Mouse (Mus musculus): ENCODE data around the gene Mas1.
"Not testable (repeated sequence)": the region's sequence is repeated elsewhere in the genome, so short reads cannot be mapped to it uniquely, and the experiment has no call there.

Mas1 gene

DNA sequence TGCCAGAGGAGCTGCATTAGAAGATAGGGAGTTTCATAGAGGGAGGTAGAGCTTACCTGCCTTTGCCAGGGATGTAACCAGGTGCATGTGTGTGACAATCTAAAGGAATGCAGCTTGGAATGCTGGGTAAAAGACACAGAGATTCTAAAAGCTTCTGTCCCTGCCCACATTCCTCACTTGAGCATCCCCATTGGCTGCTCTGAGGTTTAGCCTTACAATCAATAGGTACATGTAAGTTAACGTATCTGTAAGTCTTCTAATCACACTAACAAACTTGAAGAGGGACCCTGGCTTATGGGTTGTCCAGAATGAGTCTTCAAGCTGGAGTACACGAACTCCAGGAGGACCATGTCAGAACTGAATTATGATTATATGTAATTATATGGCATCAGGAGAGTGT is at the start of gene Mas1:
Gene Mas1, minus strand, starts transcription at position 101 of the 400 bp plus-strand sequence.
- DNase-seq (ENCODE audit: low read depth, low spot score) = no peak

DNA sequence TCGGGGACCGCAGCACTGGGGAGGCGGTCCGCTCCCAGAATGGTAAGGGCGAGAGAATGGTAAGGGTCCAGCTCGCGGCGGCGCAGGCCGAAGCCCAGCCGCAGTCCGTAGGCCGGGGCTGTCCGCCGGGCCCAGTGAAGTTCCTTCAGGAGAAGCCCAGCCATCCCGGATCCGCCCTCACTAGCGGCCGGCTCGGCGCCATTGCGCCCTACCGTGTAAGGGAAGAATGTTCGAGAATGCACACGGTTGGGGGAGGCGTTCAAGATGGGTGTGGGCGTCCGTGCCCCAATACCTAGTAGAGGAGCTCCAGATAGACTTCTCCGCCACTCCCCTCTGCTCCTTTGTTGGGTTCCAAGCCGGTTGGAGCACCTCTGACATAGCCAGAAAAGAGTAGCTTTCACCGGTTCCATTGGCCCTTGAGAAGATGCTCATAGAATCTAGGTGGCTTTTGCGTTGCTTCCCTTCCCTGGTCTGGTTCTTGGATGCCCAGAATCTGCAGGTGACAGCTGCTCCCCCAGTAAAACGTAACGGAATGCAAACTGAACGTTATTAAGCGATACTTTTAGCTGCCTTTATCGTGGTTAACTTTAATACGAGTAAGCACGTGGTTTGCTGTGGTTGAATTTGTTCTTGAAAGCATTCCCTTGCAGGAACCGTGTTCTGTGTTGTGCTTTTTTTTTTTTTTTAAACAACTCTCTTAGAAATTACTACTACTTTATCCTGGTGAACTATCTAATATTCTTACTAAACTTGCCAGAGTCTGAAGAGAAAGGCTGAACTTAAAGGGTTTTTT is 48.8 kb upstream of the Mas1 start:
- DNase-seq (ENCODE audit: low read depth, low spot score) = no peak

DNA sequence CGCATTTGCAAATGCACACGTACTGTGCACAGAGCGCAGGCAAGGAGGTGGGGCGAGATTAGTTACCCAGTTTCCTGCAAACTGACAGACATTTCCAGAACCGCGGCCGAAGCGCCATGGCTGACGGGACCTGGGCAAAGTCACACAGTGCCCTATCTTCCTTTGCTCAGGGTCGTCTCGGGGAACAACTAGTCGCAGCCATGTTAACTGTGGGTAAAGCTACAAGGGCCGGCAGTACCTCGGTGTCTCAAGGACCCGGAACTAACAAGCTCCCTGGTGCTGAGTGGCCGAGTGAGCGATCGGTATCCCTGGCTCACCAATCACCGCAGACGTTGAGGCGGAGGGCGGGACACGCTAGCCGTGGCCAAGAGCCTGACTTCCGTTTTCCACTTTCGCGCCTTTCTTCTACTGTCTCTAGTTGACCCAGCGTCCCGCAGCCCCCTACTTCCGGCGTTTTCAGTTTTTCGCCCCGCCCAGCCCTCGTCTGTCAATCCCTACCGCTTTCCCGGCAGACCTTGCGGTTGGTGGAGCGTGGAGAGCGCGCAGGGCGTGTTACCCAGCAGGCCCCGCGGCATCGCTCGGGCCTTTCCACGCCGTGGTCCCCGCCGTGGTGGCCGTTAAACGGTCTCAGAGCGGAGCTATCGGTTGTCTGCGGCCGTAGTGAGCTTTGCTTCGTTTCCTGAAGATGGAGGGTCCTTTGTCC is 48.1 kb upstream of the Mas1 start, which contains the start of gene Mrpl18:
Gene Mrpl18, minus strand, starts transcription at position 465 of the 703 bp plus-strand sequence.
- DNase-seq (ENCODE audit: low read depth, low spot score) = peak; percentile 99

DNA sequence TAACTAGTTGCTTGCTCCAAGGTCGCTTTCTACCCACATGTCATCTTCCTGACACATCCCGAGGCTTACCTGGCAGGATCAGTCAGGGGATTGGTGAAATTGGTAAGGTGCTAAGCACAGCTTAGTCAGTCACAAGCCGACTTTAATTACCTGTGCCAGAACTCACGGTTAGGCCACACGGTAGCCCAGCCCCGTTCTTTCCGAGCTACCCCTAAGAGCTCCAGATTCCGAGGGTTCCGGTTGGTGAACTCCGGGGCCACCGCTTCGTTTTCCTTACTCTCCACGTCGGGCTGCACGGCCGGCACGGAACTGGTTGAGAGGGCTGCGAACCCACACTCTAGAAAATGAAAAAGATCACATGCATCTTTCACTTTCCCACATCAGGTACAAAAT is 47.5 kb upstream of the Mas1 start, which contains the start of gene Tcp1:
Gene Tcp1, plus strand, starts transcription at position 214 of the 393 bp plus-strand sequence.
- peak; percentile 6 for DNase-seq (ENCODE audit: low read depth, low spot score)

DNA sequence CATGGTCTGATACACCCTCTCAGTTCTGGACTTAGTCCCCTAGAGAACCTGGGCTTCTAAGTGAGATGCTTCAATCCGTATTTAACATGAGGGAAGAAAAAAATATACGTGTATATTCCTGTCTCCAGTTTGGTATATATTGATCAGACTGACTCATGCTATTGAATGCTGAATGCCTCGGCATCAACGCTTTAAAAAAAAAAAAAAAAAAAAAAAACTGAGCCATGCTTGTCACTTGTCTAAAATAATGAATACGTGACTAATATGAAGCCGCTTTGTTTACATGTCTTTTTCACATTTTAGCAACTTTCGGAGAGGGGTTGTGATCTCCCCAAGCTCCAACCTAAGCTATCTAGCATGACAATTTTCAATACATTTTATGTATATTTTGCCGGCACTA is 42.4 kb upstream of the Mas1 start:
- DNase-seq (ENCODE audit: low read depth, low spot score) = no peak

DNA sequence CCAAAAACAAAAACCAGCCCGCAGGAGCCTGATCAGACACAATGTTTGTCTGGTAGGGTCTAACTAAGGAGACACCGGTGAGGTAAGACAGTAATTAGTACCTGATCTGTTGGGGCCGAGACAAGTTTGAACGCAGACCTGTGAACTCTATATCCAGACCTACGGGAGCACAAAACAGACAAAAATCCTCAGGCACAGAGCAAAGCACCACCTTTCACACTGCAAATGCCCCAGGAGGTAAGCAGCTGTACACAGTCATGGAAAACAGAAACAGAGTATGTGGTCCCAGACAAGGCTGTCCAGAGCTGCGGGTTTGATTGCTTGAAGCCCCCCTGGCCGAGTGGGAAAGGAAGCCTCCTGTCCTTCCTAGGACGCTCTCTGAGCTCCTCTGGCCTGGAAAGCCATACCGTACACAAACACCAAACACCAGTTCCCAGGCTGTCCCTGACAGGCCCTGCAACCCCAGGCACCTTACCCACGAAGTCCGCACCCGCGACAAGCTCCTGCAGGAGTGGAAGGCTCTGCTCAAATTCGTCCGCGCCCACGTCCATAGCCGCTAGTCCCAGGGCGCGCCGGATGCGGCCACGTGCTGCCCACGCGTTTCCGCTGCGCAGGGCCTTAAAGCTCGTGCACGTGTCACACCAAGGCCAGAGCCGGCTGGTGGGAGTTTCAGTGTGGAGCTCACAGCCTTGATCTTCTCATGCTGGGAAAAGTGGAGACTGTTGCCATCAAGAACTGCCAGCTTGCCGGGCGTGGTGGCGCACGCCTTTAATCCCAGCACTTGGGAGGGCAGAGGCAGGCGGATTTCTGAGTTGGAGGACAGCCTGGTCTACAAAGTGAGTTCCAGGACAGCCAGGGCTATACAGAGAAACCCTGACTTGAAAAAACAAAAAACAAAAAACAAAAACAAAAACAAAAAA is 41.7 kb upstream of the Mas1 start, which contains the start of gene Pnldc1:
Gene Pnldc1, minus strand, starts transcription at position 870 of the 920 bp plus-strand sequence.
- no peak for DNase-seq (ENCODE audit: low read depth, low spot score)

DNA sequence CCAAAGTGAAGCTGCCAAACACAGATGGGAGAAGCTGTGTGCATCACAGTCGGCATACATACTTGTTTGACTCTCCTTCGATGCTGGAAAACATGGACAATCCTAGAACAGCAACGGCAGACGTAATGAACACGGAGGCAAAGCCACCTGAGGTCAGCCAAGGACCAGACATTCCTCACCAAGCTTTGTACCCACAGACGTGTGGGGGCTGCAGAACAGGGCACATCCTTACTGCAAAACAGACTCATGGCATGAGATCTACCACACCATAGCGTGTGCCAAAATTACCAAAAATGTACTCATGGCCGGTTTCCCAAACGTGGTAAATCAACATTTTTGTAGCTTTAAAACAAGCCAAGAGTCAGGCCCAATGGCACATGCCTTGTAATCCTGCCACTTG is 38.5 kb upstream of the Mas1 start:
- DNase-seq (ENCODE audit: low read depth, low spot score) = no peak

DNA sequence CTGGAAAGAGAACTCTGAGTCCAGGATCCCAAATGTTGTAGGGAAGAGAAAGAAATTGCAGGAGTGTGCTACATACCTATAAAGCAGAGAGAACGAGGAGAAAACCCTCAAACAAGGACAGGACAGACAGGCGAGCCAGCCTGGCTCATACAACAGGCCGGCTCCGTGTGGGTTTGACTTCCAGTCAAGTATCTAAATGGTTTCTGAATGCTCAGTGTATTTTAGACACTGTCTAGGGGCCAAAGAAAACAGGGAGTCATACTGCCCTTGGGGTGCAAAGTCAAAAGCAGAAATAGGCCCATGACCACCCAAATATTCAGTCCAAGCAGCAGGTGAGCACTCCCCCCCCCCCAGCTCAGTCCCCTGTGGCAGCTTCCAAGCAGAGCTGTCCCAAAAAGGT is 37.9 kb upstream of the Mas1 start:
- no peak for DNase-seq (ENCODE audit: low read depth, low spot score)

DNA sequence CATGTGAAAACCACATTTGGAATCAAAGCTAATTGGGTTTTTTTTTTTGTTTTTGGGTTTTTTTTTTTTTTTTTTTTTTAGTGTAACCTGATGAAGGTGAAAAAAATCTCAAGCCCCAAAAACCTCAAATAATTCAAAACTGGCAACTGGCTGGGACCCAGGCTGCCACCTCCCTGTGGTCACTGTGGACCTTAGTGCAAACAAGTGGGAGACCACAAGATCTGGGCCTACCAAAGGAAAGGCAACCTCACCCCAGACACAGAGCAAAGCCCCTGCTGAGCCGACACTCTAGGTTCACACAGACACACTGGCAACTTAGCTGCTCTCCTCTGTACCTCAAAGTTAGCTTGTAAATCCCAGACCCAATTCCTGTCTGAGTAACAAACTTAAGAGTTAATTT is 36.4 kb upstream of the Mas1 start:
- no peak for DNase-seq (ENCODE audit: low read depth, low spot score)

DNA sequence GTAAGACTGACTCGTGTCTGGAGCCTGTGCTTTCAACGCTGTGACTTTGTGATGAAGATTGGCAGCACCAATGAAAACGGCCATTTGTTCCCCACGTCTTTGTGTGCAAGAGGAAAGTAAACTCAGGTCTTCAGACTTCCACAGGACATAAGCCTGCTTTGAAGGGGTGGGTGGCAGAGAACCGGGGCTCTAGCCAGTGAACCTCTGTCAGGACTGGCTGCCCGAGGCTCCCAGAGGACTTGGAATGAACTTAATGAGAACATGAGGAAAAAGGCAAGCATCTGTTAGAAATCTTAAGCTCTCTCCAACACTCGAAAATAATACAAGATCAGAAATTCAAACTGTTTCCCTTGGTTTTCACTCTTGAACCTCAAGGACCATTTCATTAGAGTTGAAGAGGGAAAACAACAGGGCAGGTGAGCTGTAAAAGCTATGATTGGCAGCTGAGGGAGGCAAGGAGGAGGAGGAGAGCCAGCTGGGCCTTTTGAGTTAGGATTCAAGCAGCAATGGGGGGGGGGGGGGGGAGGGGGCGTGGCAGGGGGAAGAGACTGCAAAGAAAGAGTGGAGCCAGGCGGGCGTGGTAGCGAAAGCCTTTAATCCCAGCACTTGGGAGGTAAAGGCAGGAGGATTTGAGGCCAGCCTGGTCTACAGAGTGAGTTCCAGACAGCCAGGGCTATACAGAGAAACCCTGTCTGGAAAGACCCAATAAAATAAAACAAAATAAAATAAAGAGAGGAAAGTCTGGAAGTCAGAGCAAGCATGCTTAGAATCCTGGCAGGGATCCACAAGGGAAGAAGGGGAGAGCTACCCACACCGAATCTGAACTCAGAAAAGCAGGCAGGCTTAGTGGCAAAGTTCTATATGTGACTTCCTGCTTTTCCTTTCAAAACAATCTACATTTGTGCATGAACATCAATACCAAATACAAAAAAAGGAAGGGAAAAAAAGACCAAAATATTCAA is 35.7 kb upstream of the Mas1 start:
- no peak for DNase-seq (ENCODE audit: low read depth, low spot score)

DNA sequence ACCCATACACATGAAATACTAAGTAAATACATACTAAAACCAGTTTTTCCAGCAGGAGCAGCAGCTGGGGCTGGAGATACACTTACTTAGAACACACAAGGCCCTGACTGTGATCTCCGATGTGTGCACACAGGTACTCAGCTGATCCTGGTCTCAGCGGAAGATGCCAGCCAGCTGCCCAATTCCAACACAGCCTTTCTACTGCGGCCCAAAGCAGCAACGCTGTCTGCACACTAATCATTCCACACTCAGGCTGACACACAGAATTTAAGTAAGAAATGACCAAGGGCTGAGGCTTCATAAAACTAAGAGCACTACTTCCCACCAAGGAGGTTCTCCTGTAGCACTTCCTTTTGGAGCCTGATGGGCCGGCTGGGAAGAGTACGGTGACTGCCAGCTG is 34.3 kb upstream of the Mas1 start:
- no peak for DNase-seq (ENCODE audit: low read depth, low spot score)

DNA sequence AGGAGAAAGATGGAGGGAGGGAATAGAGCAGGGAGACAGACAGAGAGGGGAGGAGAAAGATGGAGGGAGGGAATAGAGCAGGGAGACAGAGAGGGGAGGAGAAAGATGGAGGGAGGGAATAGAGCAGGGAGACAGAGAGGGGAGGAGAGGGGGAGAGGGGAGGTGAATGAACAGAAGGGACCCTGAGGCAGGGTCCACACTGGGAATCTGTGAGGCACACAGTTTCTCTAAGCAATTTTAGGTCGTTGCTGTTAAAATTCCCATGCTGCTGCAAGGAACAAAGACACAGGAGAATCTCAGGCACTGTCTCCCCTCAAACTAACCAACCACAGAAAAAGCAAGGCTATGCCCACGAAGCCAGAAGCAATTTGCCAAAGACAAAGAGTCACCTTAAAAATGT is 30.7 kb upstream of the Mas1 start:
- not testable (repeated sequence) for DNase-seq (ENCODE audit: low read depth, low spot score)

DNA sequence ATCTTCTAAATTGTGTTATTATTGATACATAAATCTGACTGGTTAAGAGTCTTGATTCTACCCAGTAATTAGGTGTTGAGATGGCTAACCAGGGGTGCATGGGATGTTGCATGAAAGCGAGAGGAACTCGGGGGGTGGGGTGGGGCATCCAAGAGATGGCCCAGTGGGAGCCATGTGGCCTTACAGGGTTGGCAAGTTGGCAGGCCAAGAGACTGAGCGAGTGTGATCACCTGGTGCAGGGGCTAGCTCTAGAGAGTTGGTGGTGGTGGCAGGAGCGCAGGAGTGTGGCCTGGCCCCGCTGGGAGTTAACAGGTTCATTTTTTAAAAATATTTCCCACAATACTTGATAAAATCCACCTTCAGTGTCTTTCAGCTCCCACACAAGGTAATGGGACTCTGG is 29.7 kb upstream of the Mas1 start:
- no peak for DNase-seq (ENCODE audit: low read depth, low spot score)

DNA sequence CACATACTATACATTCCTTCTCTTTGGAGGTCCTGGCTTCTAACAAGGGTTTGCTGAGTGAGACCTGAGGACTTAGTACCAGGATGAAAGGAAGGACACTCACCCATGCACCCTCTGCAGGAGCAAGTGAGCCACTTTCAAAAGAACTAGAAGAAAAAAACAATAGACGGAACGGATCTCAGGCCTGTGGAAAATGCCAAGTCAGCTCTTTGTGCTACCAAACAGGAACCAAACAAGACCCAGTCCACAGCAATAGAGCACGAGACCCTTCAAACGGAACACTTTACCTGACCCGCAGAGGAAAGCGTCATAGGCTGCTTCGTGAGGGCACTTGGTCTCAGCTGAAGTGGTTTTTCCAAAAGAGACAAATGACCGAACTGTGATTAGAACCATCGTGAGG is 24.1 kb upstream of the Mas1 start:
- no peak for DNase-seq (ENCODE audit: low read depth, low spot score)

DNA sequence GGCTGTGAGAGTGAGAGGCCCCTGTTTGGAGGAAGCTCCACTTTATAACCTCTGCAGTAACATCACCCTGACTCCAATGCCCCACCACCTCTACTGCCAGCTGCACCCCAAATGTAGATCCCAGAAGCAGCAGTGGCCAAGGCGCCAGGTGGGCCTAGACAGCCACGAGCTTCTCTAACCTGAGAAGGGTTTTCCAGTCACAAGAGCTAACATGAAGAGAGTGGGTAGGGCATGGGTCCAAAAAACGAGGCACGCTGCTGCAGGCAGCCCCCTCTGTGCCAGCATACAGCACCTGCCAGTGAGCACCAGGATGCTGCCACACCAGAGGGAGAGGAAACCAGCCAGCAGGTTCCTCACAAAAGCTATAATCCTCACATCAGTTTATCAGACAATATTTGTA is 23.1 kb upstream of the Mas1 start:
- no peak for DNase-seq (ENCODE audit: low read depth, low spot score)

DNA sequence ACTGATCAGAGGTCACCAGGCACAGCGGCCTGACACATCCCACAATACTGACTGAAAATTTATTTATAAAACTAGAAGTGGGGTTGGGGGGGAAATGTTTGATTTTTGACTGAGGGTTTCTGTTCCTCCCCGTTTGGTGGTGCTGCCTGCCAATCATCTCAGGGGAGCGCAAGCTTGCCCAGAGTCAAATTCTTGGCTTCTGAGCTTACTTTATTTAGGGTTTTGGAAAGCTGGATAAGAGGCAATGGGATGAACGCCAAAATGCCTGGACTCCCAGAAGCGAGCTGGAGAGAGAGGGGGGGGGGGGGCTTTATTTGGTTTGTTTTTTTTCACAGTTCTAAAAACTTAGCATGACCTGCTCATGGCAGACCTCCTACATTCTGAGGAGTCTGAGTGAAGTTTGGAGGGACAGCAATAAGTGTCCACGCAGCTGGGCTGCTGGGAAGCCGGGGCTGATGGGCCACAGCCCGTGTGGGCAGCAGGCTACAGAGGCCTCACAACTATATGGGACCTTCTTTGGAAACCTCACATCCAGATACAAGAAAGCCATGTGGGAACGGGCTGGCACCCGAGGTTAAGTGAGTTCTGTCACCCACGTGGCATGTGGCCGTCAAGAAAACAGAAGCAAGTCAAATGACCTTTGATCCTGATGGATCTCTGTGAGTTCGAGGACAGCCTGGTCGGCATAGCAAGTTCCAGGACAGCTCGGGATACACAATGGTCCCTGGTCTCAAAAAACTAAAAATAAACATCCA is 19.3 kb upstream of the Mas1 start:
- DNase-seq (ENCODE audit: low read depth, low spot score) = no peak

DNA sequence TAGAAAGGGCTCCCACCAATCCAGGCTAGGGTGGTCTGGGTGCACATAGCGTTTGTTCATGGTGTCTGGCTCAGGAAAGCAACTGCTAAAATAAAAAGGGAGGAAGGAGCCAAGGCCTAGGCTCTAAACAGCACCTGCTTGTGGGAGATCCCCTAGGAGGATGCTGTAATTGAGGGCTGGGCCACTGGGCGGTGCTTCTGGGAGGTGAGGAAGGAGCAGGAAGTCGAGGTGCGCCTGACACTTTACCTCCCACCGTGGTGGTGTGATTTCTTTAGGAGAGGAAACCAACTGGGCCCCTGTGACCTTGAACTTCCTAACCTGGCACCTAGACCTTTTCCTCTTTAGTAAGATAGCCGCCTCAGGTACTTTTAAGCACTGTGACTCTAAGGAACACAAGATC is 18.7 kb upstream of the Mas1 start:
- DNase-seq (ENCODE audit: low read depth, low spot score) = no peak

DNA sequence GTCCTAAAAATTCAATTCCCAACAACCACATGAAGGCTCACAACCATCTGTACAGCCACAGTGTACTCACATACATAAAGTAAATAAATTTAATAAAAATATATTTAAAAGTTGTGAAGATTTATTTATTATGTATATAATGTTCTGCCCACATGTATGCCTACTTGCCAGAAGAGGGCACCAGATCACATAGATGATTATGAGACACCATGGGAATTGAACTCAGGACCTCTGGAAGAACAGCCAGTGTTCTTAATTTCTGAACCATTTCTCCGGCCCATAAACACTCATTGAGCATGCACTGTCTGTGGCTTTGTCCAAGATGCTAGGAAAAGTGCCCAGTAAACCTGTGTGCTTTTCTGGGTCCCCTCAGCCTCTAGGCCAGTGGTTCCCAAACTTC is 13.3 kb upstream of the Mas1 start:
- DNase-seq (ENCODE audit: low read depth, low spot score) = no peak

DNA sequence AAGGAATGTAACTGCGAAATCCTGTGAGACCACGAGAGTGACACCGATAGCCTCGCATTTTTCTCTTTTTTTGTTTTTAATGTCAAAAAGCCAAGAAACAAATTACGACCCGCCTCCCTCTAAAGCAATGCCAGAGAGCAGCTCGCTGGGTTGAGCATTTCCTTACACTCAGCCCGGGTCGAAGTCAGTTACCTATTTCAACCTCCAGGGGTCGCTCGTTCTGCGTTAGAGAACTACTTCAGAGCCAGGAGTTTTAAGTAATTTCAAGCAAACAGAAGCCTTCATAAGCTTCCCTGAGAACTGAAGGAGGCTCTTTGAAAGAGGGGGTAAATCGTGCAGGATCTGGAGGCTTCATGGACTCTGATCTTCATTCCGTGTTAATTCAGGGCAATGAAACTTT is 12.2 kb upstream of the Mas1 start:
- peak; percentile 61 for DNase-seq (ENCODE audit: low read depth, low spot score)

DNA sequence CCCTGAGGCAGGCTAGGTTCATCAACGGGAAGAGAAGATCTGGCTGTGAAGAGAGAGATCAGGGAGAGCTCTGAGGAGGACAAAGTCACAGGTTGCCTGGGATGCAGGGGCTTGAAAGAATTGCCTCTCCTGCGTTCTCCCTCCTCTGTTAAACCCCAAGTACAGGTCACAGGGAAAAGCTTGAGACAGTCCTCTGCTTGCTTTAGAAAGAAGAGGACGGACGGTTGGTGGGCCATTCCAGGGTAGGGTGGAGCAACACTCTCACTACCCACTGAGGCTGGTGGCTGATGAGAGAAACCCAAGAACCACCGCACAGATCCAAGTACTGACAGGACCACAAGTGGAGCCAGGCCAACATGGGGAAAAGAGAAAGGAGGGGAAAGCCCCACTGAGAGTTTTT is 7.8 kb upstream of the Mas1 start, which contains the start of gene Mrgprh:
Gene Mrgprh, plus strand, starts transcription at position 301 of the 400 bp plus-strand sequence.
- no peak for DNase-seq (ENCODE audit: low read depth, low spot score)

All from retina, postnatal 7 days (tissue).